Mouse (Mus musculus) erythroid progenitor cell, adult 5-6 weeks (primary cell): ENCODE data around the gene Ltc4s. TPM values are rescaled to one million over a fixed set of nuclear protein-coding genes. Genes with fewer than 3 reads are reported as not detected.

Experiments
- ATAC-seq: replicated peaks from 2 replicates; pipeline ENCODE4 v1.8.0; 2016; ENCODE audit warnings: moderate number of reproducible peaks, mild to moderate bottlenecking, moderate TSS enrichment, inconsistent platforms; ENCODE audit not compliant: poor library complexity, low FRiP score, severe bottlenecking
- total RNA-seq, 2 experiments: library from RNA; stranded (forward) in 1 of 2; stranded (reverse) in 1 of 2; fragments of 150-400 nt in 1 of 2; fragments of 186-747, 209-891 nt in 1 of 2; gene quantifications; 2 replicates each; pipeline versions ENCODE4 v1.2.3 to v1.2.4; 2015 to 2017; ENCODE audit warnings: low replicate concordance in 2 of 2

Gene Ltc4s
- total RNA-seq, 2 experiments from 2014 or later = not detected

DNA sequence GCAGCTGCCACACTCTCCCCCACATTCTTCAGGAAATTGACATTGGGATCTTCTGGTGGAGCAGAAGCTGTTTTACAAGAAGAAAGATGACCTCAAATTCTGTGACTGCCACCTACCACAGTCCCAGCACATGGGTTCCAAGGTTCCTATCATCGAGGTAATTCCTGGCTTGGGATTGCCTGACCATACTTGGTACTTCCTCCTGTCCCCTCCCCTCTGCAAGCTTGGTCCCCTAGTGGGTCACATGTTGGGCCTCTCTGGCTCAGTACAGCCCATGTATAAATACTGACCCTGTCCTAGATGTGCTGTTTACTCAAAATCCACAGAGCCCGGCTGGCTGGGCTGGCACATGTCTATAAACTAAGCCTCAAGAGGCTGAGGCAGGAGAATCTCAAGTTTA is 32.4 kb downstream of the Ltc4s start:
- no peak for ATAC-seq

DNA sequence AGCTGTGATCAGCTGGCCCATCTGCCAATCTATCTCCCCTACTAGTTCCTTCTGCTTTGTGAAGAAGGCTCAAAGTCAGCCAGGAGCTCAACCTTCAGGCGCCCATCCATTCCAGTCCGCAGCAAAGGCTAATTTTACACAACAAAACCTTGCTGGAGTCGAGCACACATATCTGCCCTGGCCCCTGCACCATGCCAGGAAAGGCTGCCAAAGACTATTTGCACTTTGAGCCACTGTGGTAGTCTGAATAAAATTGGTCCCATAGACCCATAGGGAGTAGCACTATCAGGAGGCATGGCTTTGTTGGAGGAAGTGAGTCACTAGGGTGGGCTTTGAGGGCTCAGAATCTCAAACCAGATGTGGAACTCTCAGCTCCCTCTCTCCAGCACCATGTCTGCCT is 33.0 kb downstream of the Ltc4s start:
- no peak for ATAC-seq

DNA sequence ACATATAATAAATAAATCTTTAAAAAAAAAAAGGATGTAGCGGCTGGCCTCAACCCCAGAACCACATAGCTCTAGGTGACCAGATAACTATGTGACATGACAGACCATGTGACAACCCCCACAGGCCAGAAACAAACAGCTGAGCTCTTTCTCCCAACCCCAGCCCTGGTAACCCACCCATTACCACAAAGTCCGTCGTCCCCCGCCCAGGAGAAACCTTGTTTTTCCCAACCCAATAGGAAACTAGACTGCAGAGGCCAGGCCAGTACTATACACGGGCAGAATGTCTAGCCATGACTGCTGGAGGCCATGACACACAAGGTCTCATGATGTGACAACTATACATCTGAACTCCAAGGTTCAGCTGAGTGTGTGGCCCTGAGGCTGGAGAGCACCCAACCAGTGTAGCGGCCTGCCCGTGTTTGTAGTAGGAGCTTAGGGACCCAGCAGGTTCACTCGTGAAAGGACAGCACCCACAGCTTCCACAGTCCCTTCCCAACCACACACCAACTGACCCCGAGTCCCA is 35.1 kb downstream of the Ltc4s start:
- ATAC-seq = no peak

DNA sequence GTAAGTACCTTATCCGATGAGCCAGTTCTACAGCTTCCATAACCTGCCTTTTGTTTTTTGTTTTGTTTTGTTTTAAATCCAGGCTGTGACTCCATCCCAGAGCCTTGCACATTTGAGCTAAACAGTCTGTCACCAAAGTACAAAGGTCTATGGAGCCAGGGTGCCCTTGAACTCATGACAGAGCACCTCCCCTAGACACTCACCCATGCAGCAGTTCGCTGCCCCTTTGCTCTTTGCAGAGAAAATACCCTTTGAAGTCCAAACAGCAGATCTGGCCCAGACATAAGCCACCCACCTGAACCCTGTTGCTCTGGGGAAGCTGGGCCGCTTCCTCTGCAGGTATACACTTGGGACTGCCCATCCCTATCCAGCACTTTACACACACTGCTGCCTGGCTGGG is 36.8 kb downstream of the Ltc4s start:
- ATAC-seq = no peak

DNA sequence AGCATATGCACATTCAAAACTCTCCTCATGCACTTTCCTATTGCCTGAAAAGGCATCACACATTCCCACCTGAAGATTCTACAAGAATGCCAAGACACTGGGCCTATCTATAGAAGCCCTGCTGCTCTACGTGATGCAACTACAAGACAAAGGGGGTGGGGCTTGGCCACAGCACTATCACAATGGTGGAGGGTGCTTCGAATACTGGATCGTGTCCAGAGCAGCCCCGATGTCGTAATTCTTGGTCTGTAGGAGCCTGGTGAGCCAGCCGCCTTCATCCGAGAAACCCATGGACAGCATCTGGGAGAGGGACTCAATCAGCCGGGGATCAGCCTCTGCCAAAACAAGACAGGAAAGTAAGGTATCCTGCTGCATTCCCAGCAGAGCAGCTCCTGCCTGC is 37.8 kb downstream of the Ltc4s start:
- no peak for ATAC-seq

DNA sequence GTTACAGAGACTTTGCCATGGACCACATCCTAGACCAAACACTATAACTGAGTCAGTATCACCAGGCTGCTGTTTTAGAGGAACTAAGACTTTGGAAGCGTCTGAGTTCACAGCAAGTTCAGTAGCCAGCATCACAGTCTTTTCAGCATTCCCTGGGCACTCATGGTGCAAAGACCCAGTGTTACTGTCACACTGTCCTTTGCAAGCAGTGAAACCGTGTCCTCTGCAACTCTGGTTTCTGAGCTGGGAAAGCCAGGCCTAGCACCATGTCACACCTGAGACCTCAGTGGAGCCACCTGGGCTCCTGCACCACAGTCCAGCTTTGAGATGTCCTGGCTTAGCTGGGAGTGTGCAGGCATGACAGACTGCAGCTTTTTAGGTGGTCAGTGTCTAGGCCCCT is 39.5 kb downstream of the Ltc4s start:
- no peak for ATAC-seq

DNA sequence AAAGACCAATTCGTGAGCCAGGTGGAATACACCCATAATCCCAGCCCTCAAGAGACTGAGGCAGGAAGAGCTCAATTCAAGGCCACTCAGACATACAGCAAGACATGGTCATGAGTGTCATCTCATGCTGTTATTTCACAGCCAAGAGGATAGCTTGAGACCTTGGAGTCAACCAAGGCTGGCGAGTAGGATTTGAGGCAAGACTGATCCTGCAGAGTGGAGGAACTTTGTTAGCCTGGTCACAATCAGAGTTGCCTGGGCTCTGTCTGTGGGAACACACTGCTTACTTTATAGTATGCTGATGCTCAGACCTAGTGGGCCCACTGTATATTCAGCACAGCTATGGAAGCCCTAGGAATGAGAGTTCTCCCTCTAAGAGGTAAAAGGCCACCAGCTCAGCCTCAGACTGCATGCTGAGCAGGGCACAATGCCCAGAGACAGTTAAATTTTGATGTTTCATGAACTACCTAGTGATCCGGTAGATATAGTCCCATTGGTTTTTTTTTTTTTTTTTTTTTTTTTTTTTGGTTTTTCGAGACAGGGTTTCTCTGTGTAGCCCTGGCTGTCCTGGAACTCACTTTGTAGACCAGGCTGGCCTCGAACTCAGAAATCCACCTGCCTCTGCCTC is 40.1 kb downstream of the Ltc4s start:
- ATAC-seq = no peak

DNA sequence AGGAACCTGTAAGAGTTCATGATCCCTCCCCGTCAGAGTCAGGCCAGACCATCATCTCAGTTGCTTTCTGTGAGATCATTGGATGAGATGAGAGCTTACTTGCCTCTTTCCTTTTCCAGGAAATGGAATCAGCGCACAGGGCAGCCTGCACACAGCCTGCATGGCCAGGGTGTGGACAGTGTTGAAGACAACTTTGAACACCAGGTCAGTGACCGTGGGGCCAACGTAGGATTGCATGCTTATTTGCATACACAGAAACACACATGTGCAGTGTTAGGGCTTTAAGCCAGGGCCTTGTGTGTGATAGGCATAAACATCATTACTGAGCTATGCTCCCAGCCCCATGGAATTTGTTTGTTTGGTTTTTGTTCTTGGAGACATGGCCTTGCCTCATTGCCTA is 40.9 kb downstream of the Ltc4s start:
- no peak for ATAC-seq

DNA sequence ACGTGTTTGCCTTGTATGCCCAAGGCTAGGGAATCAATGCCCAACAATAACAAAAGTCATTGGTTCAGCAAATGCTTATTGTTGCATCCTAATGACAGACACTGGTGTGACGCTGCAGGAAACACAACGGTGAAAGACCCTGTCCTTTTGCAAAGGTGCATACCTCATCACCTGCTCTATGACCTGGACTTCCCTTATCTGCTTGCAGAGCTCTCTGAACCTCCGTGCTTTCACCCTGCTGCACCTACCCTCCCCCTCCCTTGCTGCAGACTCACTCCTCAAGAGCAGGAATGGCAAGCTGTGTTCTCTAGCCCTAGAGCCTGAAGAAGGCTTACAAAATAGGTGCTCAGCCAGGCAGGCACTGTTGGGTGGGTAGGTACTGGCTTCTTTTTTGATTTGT is 43.6 kb downstream of the Ltc4s start:
- ATAC-seq = no peak

DNA sequence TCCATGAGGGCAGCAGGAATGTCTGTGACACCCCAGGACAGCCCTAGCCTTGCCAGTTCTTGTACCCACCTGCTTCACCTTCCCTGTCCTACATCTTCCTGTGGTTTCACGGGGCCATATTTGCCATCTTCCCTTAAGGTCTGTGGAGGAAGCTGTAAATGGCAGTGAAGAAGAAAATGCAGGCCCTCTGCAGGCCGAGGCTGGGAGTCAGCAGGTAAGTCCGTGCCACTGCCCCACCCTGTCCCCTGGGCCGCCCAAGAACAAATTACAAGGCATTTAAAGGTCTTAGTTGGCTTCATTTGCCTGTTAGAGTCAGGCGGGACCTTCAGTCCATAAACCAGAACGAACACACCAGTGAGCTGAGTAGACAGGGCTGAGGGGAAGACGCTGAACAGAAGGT is 44.3 kb downstream of the Ltc4s start:
- no peak for ATAC-seq

DNA sequence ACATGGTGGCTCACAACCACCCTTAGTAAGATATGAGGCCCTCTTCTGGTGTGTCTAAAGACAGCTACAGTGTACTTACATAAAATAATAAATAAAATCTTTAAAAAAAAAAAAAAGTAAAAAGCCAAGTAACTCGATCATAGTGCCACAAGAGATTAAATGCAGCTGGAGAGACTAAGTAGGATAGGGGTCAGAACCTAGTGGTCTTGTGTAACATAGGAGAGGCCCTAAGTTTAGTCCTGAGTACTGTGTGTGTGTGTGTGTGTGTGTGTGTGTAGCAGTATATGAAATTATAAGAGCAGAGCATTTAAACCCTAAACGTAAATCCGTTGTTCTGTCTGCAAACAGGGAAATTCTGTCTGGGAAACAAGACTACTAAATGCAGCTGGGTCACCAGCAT is 46.1 kb downstream of the Ltc4s start:
- ATAC-seq = no peak

DNA sequence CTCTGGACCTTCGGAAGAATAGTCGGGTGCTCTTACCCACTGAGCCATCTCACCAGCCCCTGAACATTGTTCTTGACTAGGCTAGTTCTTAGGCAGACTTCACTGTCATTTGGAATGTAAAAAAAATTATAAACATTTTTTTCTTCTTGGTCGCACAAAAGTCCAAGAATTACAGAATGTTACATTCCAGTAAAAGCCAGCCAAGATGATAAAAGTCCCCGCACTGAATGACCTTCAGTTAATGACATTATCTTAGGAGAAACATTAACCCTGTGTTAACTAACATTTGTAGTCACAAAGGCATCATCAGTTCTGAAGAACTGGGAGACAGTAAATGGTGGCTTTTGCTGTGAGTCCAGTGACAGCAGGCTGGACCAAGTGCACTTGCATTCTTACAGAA is 48.1 kb downstream of the Ltc4s start:
- no peak for ATAC-seq

DNA sequence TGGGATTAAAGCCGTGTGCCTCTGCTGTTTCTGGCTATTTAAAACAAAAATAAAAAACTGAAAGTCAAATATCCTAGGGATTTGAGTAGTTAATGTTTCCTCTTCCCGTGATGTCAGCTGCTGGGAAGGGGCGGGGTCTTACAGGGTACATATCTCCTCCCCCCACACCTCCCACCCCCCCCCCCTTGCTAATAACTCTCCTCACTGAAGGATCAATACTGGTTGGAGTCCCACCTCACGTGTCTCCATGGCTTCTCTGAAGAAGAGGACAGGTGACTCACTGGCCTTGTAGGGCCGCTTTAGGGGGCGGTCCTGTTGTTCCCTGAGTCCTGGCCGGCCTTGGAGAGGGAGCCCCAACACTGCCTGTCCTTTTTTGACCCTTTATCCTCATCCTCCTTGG is 49.7 kb downstream of the Ltc4s start:
- ATAC-seq = no peak

Other genes with a start within 250 kb of the Ltc4s start
- gene Rnf130, start 213.3 kb downstream of the Ltc4s start, total RNA-seq (2015; ENCODE audit: low replicate concordance) = 57.7 and 64.6 TPM in 2 replicates
- gene Rnf130, start 213.3 kb downstream of the Ltc4s start, total RNA-seq (2017; ENCODE audit: low replicate concordance) = 47.5 and 48.2 TPM in 2 replicates
- gene Tbc1d9b, start 107.2 kb downstream of the Ltc4s start, total RNA-seq (2015; ENCODE audit: low replicate concordance) = 13.0 and 16.3 TPM in 2 replicates
- gene Tbc1d9b, start 107.2 kb downstream of the Ltc4s start, total RNA-seq (2017; ENCODE audit: low replicate concordance) = 6.2 and 16.6 TPM in 2 replicates
- 2.5 and 6.1 TPM in 2 replicates for gene Mrnip, start 64.2 kb downstream of the Ltc4s start, total RNA-seq (2015; ENCODE audit: low replicate concordance)
- gene Mrnip, start 64.2 kb downstream of the Ltc4s start, total RNA-seq (2017; ENCODE audit: low replicate concordance) = 0.51 TPM in 1 of 2 replicates, not detected in the other
- gene Sqstm1, start 27.8 kb downstream of the Ltc4s start, total RNA-seq (2015; ENCODE audit: low replicate concordance) = 28.5 and 36.4 TPM in 2 replicates
- 179 and 213 TPM in 2 replicates for gene Sqstm1, start 27.8 kb downstream of the Ltc4s start, total RNA-seq (2017; ENCODE audit: low replicate concordance)
- 26.8 and 48.7 TPM in 2 replicates for gene Mgat4b, start 27.7 kb downstream of the Ltc4s start, total RNA-seq (2015; ENCODE audit: low replicate concordance)
- 38.2 and 40.9 TPM in 2 replicates for gene Mgat4b, start 27.7 kb downstream of the Ltc4s start, total RNA-seq (2017; ENCODE audit: low replicate concordance)
- 8.0 and 9.0 TPM in 2 replicates for gene Maml1, start 53.7 kb upstream of the Ltc4s start, total RNA-seq (2015; ENCODE audit: low replicate concordance)
- 4.5 and 5.1 TPM in 2 replicates for gene Maml1, start 53.7 kb upstream of the Ltc4s start, total RNA-seq (2017; ENCODE audit: low replicate concordance)
- gene Canx, start 87.1 kb upstream of the Ltc4s start, total RNA-seq (2015; ENCODE audit: low replicate concordance) = 160 and 173 TPM in 2 replicates
- gene Canx, start 87.1 kb upstream of the Ltc4s start, total RNA-seq (2017; ENCODE audit: low replicate concordance) = 455 and 477 TPM in 2 replicates
- gene Cby3, start 115.8 kb upstream of the Ltc4s start, total RNA-seq (2015; ENCODE audit: low replicate concordance) = not detected in 2 replicates
- gene Cby3, start 115.8 kb upstream of the Ltc4s start, total RNA-seq (2017; ENCODE audit: low replicate concordance) = not detected in 2 replicates
- 456 and 552 TPM in 2 replicates for gene Hnrnph1, start 138.4 kb upstream of the Ltc4s start, total RNA-seq (2015; ENCODE audit: low replicate concordance)
- 368 and 428 TPM in 2 replicates for gene Hnrnph1, start 138.4 kb upstream of the Ltc4s start, total RNA-seq (2017; ENCODE audit: low replicate concordance)
- gene Rufy1, start 192.5 kb upstream of the Ltc4s start, total RNA-seq (2015; ENCODE audit: low replicate concordance) = 13.4 and 13.7 TPM in 2 replicates
- 8.6 and 10.3 TPM in 2 replicates for gene Rufy1, start 192.5 kb upstream of the Ltc4s start, total RNA-seq (2017; ENCODE audit: low replicate concordance)